Mouse (Mus musculus) forebrain, embryonic 16.5 days (tissue): ENCODE results near the gene Mical2. TPM values are rescaled to one million over a fixed set of nuclear protein-coding genes. Genes with fewer than 3 reads are reported as not detected.

Experiments
- ATAC-seq: fragments of 200-750 bp; cut with Nextera tagmentation; 2 replicates; pipeline ENCODE4 v1.8.0; 2017; ENCODE audit warnings: mild to moderate bottlenecking, moderate library complexity
- H3K27ac ChIP-seq: fragments of 300-500 bp; sonication (generic); 2 replicates; pipeline ENCODE4 v1.5.1; 2014; ENCODE audit warnings: low read length, control low read depth
- H3K27me3 ChIP-seq: fragments of 300-500 bp; sonication (generic); replicated peaks from 2 replicates; pipeline ENCODE4 v1.6.1; 2014; ENCODE audit warnings: low read length; ENCODE audit not compliant: control insufficient read depth, insufficient read depth
- H3K36me3 ChIP-seq: fragments of 300-500 bp; sonication (generic); 2 replicates; pipeline ENCODE4 v1.6.1; 2014; ENCODE audit not compliant: control insufficient read depth, insufficient read depth
- H3K4me1 ChIP-seq: fragments of 300-500 bp; sonication (generic); replicated peaks from 2 replicates; pipeline ENCODE4 v1.6.1; 2014; ENCODE audit warnings: low read length; ENCODE audit not compliant: control insufficient read depth, insufficient read depth
- H3K4me2 ChIP-seq: fragments of 300-500 bp; sonication (generic); 2 replicates; pipeline ENCODE4 v1.6.1; 2014; ENCODE audit warnings: mild to moderate bottlenecking, low read length, control low read depth
- H3K4me3 ChIP-seq: fragments of 300-500 bp; sonication (generic); replicated peaks from 2 replicates; pipeline ENCODE4 v1.5.1; 2014; ENCODE audit warnings: mild to moderate bottlenecking, low read length, control low read depth
- H3K9ac ChIP-seq: fragments of 300-500 bp; sonication (generic); replicated peaks from 2 replicates; pipeline ENCODE4 v1.6.1; 2014; ENCODE audit warnings: low read depth, low read length, control low read depth
- H3K9me3 ChIP-seq: fragments of 300-500 bp; sonication (generic); 2 replicates; pipeline ENCODE4 v1.6.1; 2016; ENCODE audit warnings: low read length; ENCODE audit not compliant: control insufficient read depth
- WGBS: fragments of 180-500 bp; shearing (Covaris S2); extraction: QIAGEN DNeasy Blood & Tissue Kit; methylation state at CpG from one replicate; pipeline ENCODE4 v1.1.7; 2014; 5-methylcytosine and 5-hydroxymethylcytosine counted together
- polyA plus RNA-seq: library from polyadenylated mRNA; unstranded; fragments of >200 nt; fragmentation: Nextera tagmentation; extraction: Ambion mirVana; gene quantifications from 2 replicates; pipeline ENCODE4 v1.2.1, GENCODE M21; 2015

Mical2 gene
- polyA plus RNA-seq, 1 experiment from 2014 or later = 11.1 TPM

- H3K4me1 ChIP-seq = no peaks in the 10 kb centered on the region
- H3K4me3 ChIP-seq = no peak overlapping the region
- H3K9ac ChIP-seq = no peak overlapping the region
- no peaks in the 10 kb centered on the region for H3K9me3 ChIP-seq
- no peaks in the 10 kb centered on the region for H3K36me3 ChIP-seq
- H3K4me2 ChIP-seq = no peak overlapping the region
- no peak overlapping the region for H3K27ac ChIP-seq
- WGBS = 79% methylated on average over 1 of the region's 1 CpGs
- H3K27me3 ChIP-seq = no peaks in the 10 kb centered on the region
- ATAC-seq = no peak
Observed at GRCm38 (mm10) chr7:112316239-112316638, 90.6 kb downstream of the Mical2 start.

- no peaks in the 10 kb centered on the region for H3K4me1 ChIP-seq
- no peak overlapping the region for H3K4me2 ChIP-seq
- no peak overlapping the region for H3K27ac ChIP-seq
- H3K4me3 ChIP-seq = no peak overlapping the region
- no peaks in the 10 kb centered on the region for H3K9me3 ChIP-seq
- no peaks in the 10 kb centered on the region for H3K27me3 ChIP-seq
- H3K36me3 ChIP-seq = no peaks in the 10 kb centered on the region
- H3K9ac ChIP-seq = no peak overlapping the region
- ATAC-seq = no peak
- WGBS = 41% methylated on average over 5 of the region's 5 CpGs
Observed at GRCm38 (mm10) chr7:112317491-112317890, 91.8 kb downstream of the Mical2 start.

GRCm38 (mm10) chr7:112318306-112318705 is 92.7 kb downstream of the Mical2 start:
- Histone ChIP-seq H3K27me3 (no peaks in the 10 kb centered on the region), H3K4me3 (no peak overlapping the region), H3K4me1 (no peaks in the 10 kb centered on the region), H3K9me3 (no peaks in the 10 kb centered on the region), H3K9ac (no peak overlapping the region), H3K36me3 (no peaks in the 10 kb centered on the region), H3K4me2 (no peak overlapping the region), H3K27ac (no peak overlapping the region)
- WGBS = 90% methylated on average over 11 of the region's 11 CpGs
- no peak for ATAC-seq

GRCm38 (mm10) chr7:112319419-112319818 is 93.8 kb downstream of the Mical2 start:
- 51% methylated on average over 4 of the region's 4 CpGs for WGBS
- ATAC-seq = no peak
- no peak overlapping the region for H3K9ac ChIP-seq

GRCm38 (mm10) chr7:112320052-112320730 is 94.5 kb downstream of the Mical2 start:
- no peak overlapping the region for H3K4me3 ChIP-seq
- H3K36me3 ChIP-seq = no peaks in the 10 kb centered on the region
- 99% methylated on average over 3 of the region's 3 CpGs for WGBS
- no peaks in the 10 kb centered on the region for H3K27me3 ChIP-seq
- no peak for ATAC-seq
- no peak overlapping the region for H3K4me2 ChIP-seq
- no peaks in the 10 kb centered on the region for H3K4me1 ChIP-seq
- H3K9me3 ChIP-seq = no peaks in the 10 kb centered on the region
- H3K27ac ChIP-seq = no peak overlapping the region
- no peak overlapping the region for H3K9ac ChIP-seq

More at GRCm38 (mm10) chr7:112319419-112319818, 93.8 kb downstream of the Mical2 start:
- no peak overlapping the region for H3K4me2 ChIP-seq
- no peak overlapping the region for H3K4me3 ChIP-seq
- H3K27ac ChIP-seq = no peak overlapping the region
- no peaks in the 10 kb centered on the region for H3K4me1 ChIP-seq
- H3K36me3 ChIP-seq = no peaks in the 10 kb centered on the region
- no peaks in the 10 kb centered on the region for H3K9me3 ChIP-seq
- no peaks in the 10 kb centered on the region for H3K27me3 ChIP-seq

GRCm38 (mm10) chr7:112321798-112322794 is 96.4 kb downstream of the Mical2 start:
- ATAC-seq = no peak
- H3K36me3 ChIP-seq = no peaks in the 10 kb centered on the region
- H3K9ac ChIP-seq = no peak overlapping the region
- H3K4me1 ChIP-seq = no peaks in the 10 kb centered on the region
- no peak overlapping the region for H3K27ac ChIP-seq
- H3K27me3 ChIP-seq = no peaks in the 10 kb centered on the region
- no peak overlapping the region for H3K4me3 ChIP-seq
- no peaks in the 10 kb centered on the region for H3K9me3 ChIP-seq
- WGBS = 90% methylated on average over 9 of the region's 9 CpGs
- H3K4me2 ChIP-seq = no peak overlapping the region

- 89% methylated on average over 5 of the region's 5 CpGs for WGBS
- Histone ChIP-seq H3K4me1 (no peaks in the 10 kb centered on the region), H3K9ac (no peak overlapping the region), H3K36me3 (no peaks in the 10 kb centered on the region), H3K9me3 (no peaks in the 10 kb centered on the region), H3K27me3 (no peaks in the 10 kb centered on the region), H3K27ac (no peak overlapping the region), H3K4me2 (no peak overlapping the region), H3K4me3 (no peak overlapping the region)
- no peak for ATAC-seq
Observed at GRCm38 (mm10) chr7:112324577-112324976, 98.9 kb downstream of the Mical2 start.

GRCm38 (mm10) chr7:112326852-112327251 is 101.2 kb downstream of the Mical2 start:
- no peak overlapping the region for H3K9ac ChIP-seq
- ATAC-seq = no peak
- no peak overlapping the region for H3K27ac ChIP-seq
- no peaks in the 10 kb centered on the region for H3K4me1 ChIP-seq
- H3K9me3 ChIP-seq = no peaks in the 10 kb centered on the region
- no peaks in the 10 kb centered on the region for H3K36me3 ChIP-seq
- H3K4me3 ChIP-seq = no peak overlapping the region
- H3K4me2 ChIP-seq = no peak overlapping the region
- no peaks in the 10 kb centered on the region for H3K27me3 ChIP-seq
- WGBS = 48% methylated on average over 4 of the region's 4 CpGs

- no peaks in the 10 kb centered on the region for H3K27me3 ChIP-seq
- no peaks in the 10 kb centered on the region for H3K9me3 ChIP-seq
- H3K27ac ChIP-seq = no peak overlapping the region
- ATAC-seq = no peak
- no peak overlapping the region for H3K4me3 ChIP-seq
- WGBS = 13% methylated on average over 1 of the region's 1 CpGs
- no peak overlapping the region for H3K4me2 ChIP-seq
- H3K36me3 ChIP-seq = no peaks in the 10 kb centered on the region
- H3K4me1 ChIP-seq = no peaks in the 10 kb centered on the region
- no peak overlapping the region for H3K9ac ChIP-seq
Observed at GRCm38 (mm10) chr7:112328969-112329368, 103.3 kb downstream of the Mical2 start.
